Mouse (Mus musculus) limb, embryonic 13.5 days (tissue): ENCODE results near the gene Nrip1. TPM values are rescaled to one million over a fixed set of nuclear protein-coding genes. Genes with fewer than 3 reads are reported as not detected.

Experiments used
- ATAC-seq: fragments of 200-750 bp; cut with Nextera tagmentation; 2 replicates; pipeline ENCODE4 v1.8.0; 2017; ENCODE audit warnings: low read depth, moderate number of reproducible peaks, moderate TSS enrichment; ENCODE audit not compliant: low FRiP score
- H3K27ac ChIP-seq: fragments of 300-500 bp; sonication (generic); 2 replicates; pipeline ENCODE4 v1.5.1; 2015; ENCODE audit warnings: inconsistent platforms, mild to moderate bottlenecking, moderate library complexity
- H3K27me3 ChIP-seq: fragments of 300-500 bp; sonication (generic); 2 replicates; pipeline ENCODE4 v1.6.1; 2015; ENCODE audit warnings: mild to moderate bottlenecking, inconsistent platforms
- H3K36me3 ChIP-seq: fragments of 300-500 bp; sonication (generic); 2 replicates; pipeline ENCODE4 v1.6.1; 2015; ENCODE audit warnings: inconsistent platforms, mild to moderate bottlenecking, moderate library complexity
- H3K4me1 ChIP-seq: fragments of 300-500 bp; sonication (generic); 2 replicates; pipeline ENCODE4 v1.6.1; 2015; ENCODE audit warnings: inconsistent platforms
- H3K4me2 ChIP-seq: fragments of 300-500 bp; sonication (generic); replicated peaks from 2 replicates; pipeline ENCODE4 v1.6.1; 2015; ENCODE audit warnings: inconsistent platforms, mild to moderate bottlenecking, moderate library complexity
- H3K4me3 ChIP-seq: fragments of 300-500 bp; sonication (generic); 2 replicates; pipeline ENCODE4 v1.5.1; 2015; ENCODE audit warnings: moderate library complexity, mild to moderate bottlenecking, inconsistent platforms
- H3K9ac ChIP-seq: fragments of 300-500 bp; sonication (generic); 2 replicates; pipeline ENCODE4 v1.6.1; 2015; ENCODE audit warnings: mild to moderate bottlenecking, inconsistent platforms
- H3K9me3 ChIP-seq: fragments of 300-500 bp; sonication (generic); 2 replicates; pipeline ENCODE4 v1.6.1; 2016; ENCODE audit warnings: inconsistent platforms
- WGBS: fragments of 180-500 bp; shearing (Covaris S2); methylation state at CpG from one replicate; pipeline ENCODE4 v1.1.7; 2015; 5-methylcytosine and 5-hydroxymethylcytosine counted together
- polyA plus RNA-seq: library from polyadenylated mRNA; unstranded; fragments of >200 nt; fragmentation: Nextera tagmentation; extraction: Ambion mirVana; gene quantifications from 2 replicates; pipeline ENCODE4 v1.2.1, GENCODE M21; 2015

The Nrip1 gene
- polyA plus RNA-seq, 1 experiment from 2014 or later: 39.4 TPM

GRCm38 (mm10) chr16:76242850-76243249 lies 130.8 kb downstream of the Nrip1 start:
- Histone ChIP-seq H3K4me1 (no peaks in the 10 kb centered on the region), H3K27me3 (no peaks in the 10 kb centered on the region), H3K36me3 (no peaks in the 10 kb centered on the region), H3K27ac (no peak overlapping the region), H3K4me3 (no peak overlapping the region), H3K9me3 (no peaks in the 10 kb centered on the region), H3K9ac (no peak overlapping the region), H3K4me2 (no peak overlapping the region)
- ATAC-seq: no peak
- WGBS: 86% methylated on average over 2 of the region's 2 CpGs

DNA sequence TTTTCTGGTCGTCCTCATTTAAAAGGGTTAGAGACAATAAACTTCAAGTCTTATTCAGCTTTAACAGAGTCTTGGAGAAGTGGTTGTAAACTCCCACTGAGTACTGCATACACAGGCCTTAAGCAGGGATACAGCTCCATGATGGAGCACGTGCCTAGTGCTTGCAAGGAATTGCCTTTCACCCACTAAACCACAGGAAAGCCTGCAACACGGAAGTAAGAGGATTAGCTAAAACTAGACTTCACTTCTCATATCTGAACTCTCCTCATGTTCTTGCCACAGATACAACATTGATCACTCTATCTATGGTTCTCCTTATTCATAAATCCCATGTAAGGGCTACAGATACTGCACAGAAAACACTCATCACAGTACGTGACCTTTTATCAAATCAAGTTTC lies 132.4 kb downstream of the Nrip1 start:
- Histone ChIP-seq H3K9me3 (no peaks in the 10 kb centered on the region), H3K36me3 (no peaks in the 10 kb centered on the region), H3K4me3 (no peak overlapping the region), H3K9ac (no peak overlapping the region), H3K4me2 (no peak overlapping the region), H3K27ac (no peak overlapping the region), H3K27me3 (no peaks in the 10 kb centered on the region), H3K4me1 (no peaks in the 10 kb centered on the region)
- WGBS: 43% methylated on average over 4 of the region's 4 CpGs
- no peak for ATAC-seq

DNA sequence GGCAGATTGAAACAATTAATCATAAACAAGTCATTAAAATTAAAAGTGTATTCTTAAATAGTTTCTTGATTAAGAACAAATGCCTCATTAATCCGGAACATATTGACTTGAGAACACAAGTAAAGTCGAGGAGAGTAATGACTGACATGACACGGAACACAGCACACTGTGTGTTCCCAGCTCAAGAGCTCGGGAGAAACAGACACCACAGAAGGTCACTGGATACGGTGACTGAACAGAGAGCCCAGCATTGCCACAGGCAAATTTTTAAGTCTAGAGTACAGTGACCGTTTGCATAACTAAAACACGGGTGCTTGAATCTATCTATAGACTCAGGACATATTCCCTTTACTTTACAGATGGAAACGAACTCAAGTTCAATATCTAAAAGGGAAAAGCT lies 134.3 kb downstream of the Nrip1 start:
- WGBS: 39% methylated on average over 8 of the region's 8 CpGs
- Histone ChIP-seq H3K4me1 (no peaks in the 10 kb centered on the region), H3K36me3 (no peaks in the 10 kb centered on the region), H3K27ac (no peak overlapping the region), H3K4me3 (no peak overlapping the region), H3K4me2 (no peak overlapping the region), H3K9me3 (no peaks in the 10 kb centered on the region), H3K27me3 (no peaks in the 10 kb centered on the region), H3K9ac (no peak overlapping the region)
- ATAC-seq: no peak

GRCm38 (mm10) chr16:76238784-76239183 lies 134.8 kb downstream of the Nrip1 start:
- ATAC-seq: no peak
- no peaks in the 10 kb centered on the region for H3K27me3 ChIP-seq
- H3K4me1 ChIP-seq: no peaks in the 10 kb centered on the region
- no peak overlapping the region for H3K4me3 ChIP-seq
- H3K9me3 ChIP-seq: no peaks in the 10 kb centered on the region
- no peak overlapping the region for H3K4me2 ChIP-seq
- no peaks in the 10 kb centered on the region for H3K36me3 ChIP-seq
- H3K27ac ChIP-seq: no peak overlapping the region
- H3K9ac ChIP-seq: no peak overlapping the region
- WGBS: 70% methylated on average over 4 of the region's 4 CpGs
